Mouse (Mus musculus): ENCODE measurements around the gene Ovca2.

DNA sequence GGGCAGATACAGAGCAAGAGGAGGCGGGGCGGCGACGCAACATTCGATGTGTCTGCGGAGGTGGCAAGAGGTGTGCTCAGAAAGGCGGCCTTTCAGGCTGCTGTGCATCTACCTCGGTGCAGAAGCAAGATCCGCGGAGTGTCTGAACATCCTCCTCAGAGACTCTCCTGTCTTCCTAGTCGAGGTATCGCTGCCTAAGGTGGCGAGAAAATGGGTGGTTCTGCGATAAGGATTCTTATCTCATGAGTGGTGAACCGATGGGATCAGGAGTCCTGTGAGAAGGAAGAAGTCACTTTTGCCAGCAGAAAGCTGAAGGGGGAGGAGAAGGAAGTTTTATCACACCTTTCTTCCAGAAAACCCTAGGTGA, 4.9 kb downstream of the Ovca2 start:
- TF ChIP-seq CTCF (IDR thresholded peaks at IDR 0.05; ENCODE audit: borderline replicate concordance, control insufficient read depth, extremely low read depth, insufficient read depth, low read length, poor library complexity) (no peak), POLR2A (IDR thresholded peaks at IDR 0.05; ENCODE audit: control insufficient read depth, extremely low read depth, insufficient read depth, low read length, poor library complexity) (no peak)

Measured in thymus, adult 2 months (tissue).